Comparison of ENCODE assay signal across 10 mouse cellular contexts in genomic region chr11:40763395-40763794, GRCm38 (mm10). TPM values are rescaled to one million over a fixed set of nuclear protein-coding genes. Genes with fewer than 3 reads are reported as not detected.
DNase-seq lines count a peak whose midpoint lies in the region; ATAC-seq and TF ChIP-seq lines count a peak whose summit lies in the region.
"Had no signal": no experiment of that assay in that cellular context is flagged by ENCODE, and none has a peak within 500 bp of the region (broad histone marks: within the 10 kb centered on the region; RNA-seq: fewer than 3 reads in every experiment).

No protein-coding gene starts in this region.

- ATAC-seq in megakaryocyte progenitor cell, adult 5-6 weeks (replicated peaks; ENCODE audit: poor library complexity) = peak; percentile 99

- TF ChIP-seq CTCF in ES-Bruce4 (IDR thresholded peaks at IDR 0.05; ENCODE audit: low read depth, low read length) = peak; percentile 31
- peak; percentile 33; the same call in 1 of the 2 replicates for TF ChIP-seq CTCF in cortical plate, adult 2 months (IDR thresholded peaks at IDR 0.05; ENCODE audit: extremely low read depth, insufficient read depth, low read length)

- no peak overlapping the region for H3K27ac ChIP-seq in ES-Bruce4 (ENCODE audit: insufficient read depth, low read length)
- H3K27ac ChIP-seq in cortical plate, adult 2 months (ENCODE audit: insufficient read depth, low read length) = no peak overlapping the region
- H3K27ac ChIP-seq: embryonic facial prominence, embryonic 12.5 days; lung, embryonic 15.5 days had no signal

- no peak for TF ChIP-seq POLR2A in ES-Bruce4 (IDR thresholded peaks at IDR 0.05; ENCODE audit: insufficient read depth, low read length)
- no peak for TF ChIP-seq POLR2A in cortical plate, adult 2 months (IDR thresholded peaks at IDR 0.05; ENCODE audit: extremely low read depth, insufficient read depth, low read length)

- H3K9ac ChIP-seq in ES-Bruce4 (ENCODE audit: low read depth, poor library complexity, severe bottlenecking) = no peak overlapping the region
- H3K9ac ChIP-seq: embryonic facial prominence, embryonic 12.5 days; lung, embryonic 15.5 days had no signal

- no peak overlapping the region for H3K4me3 ChIP-seq in ES-Bruce4 (ENCODE audit: low read depth, low read length)
- H3K4me3 ChIP-seq in cortical plate, adult 2 months (ENCODE audit: insufficient read depth, low read length) = no peak overlapping the region
- H3K4me3 ChIP-seq: embryonic facial prominence, embryonic 12.5 days; lung, embryonic 15.5 days had no signal

- no peaks in the 10 kb centered on the region for H3K36me3 ChIP-seq in ES-Bruce4 (ENCODE audit: control insufficient read depth, insufficient read depth, low read length, poor library complexity, severe bottlenecking)
- H3K36me3 ChIP-seq: embryonic facial prominence, embryonic 12.5 days; lung, embryonic 15.5 days had no signal

- H3K4me1 ChIP-seq in ES-Bruce4 (ENCODE audit: control insufficient read depth, insufficient read depth, low read length) = no peaks in the 10 kb centered on the region
- H3K4me1 ChIP-seq in cortical plate, adult 2 months (ENCODE audit: control insufficient read depth, insufficient read depth, low read length) = no peaks in the 10 kb centered on the region
- H3K4me1 ChIP-seq: embryonic facial prominence, embryonic 12.5 days; lung, embryonic 15.5 days had no signal

- DNase-seq in kidney, adult 8-10 months = peak; percentile 9 to 15
- DNase-seq in kidney, adult 11 months = no peak
- DNase-seq in spleen, adult 18-20 months = no peak
- no peak for DNase-seq in layer of hippocampus, adult 9-11 months
- DNase-seq in right cerebral cortex, postnatal 10 days (ENCODE audit: low spot score in 2 of 2) = no peak

- H3K27me3 ChIP-seq in ES-Bruce4 (ENCODE audit: control insufficient read depth, insufficient read depth, low read length, poor library complexity, severe bottlenecking) = no peaks in the 10 kb centered on the region
- H3K27me3 ChIP-seq: embryonic facial prominence, embryonic 12.5 days; lung, embryonic 15.5 days had no signal

- no peaks in the 10 kb centered on the region for H3K9me3 ChIP-seq in ES-Bruce4 (replicated peaks; ENCODE audit: control insufficient read depth, insufficient read depth, low read length, poor library complexity, severe bottlenecking)
- H3K9me3 ChIP-seq: embryonic facial prominence, embryonic 12.5 days; lung, embryonic 15.5 days had no signal

- TF ChIP-seq EP300 in ES-Bruce4 (IDR thresholded peaks at IDR 0.05; ENCODE audit: insufficient read depth, low read depth, low read length) = no peak

RNA-seq across cellular contexts. Expression of gene Ccng1, which starts 8.3 kb away (rescaled TPM):
- 316 and 327 TPM in 2 replicates for polyA plus RNA-seq in ES-Bruce4 (2011; ENCODE audit: insufficient read depth, insufficient read length, low read depth, missing spikeins)
- polyA plus RNA-seq in cortical plate, adult 2 months (2012; rRNA removed) = 43.5 and 46.8 TPM in 2 replicates
- 81.6 and 91.3 TPM in 2 replicates for total RNA-seq in megakaryocyte progenitor cell, adult 5-6 weeks (2015)
- total RNA-seq in megakaryocyte progenitor cell, adult 5-6 weeks (2017) = 53.9 and 61.4 TPM in 2 replicates

RNA-seq across cellular contexts. Expression of gene Nudcd2, which starts 29.9 kb away (rescaled TPM):
- 194 and 199 TPM in 2 replicates for polyA plus RNA-seq in ES-Bruce4 (2011; ENCODE audit: insufficient read depth, insufficient read length, low read depth, missing spikeins)
- polyA plus RNA-seq in cortical plate, adult 2 months (2012; rRNA removed) = 24.0 and 26.4 TPM in 2 replicates
- total RNA-seq in megakaryocyte progenitor cell, adult 5-6 weeks (2015) = 122 and 135 TPM in 2 replicates
- 201 and 209 TPM in 2 replicates for total RNA-seq in megakaryocyte progenitor cell, adult 5-6 weeks (2017)

RNA-seq across cellular contexts. Expression of gene Hmmr, which starts 30.2 kb away (rescaled TPM):
- polyA plus RNA-seq in ES-Bruce4 (2011; ENCODE audit: insufficient read depth, insufficient read length, low read depth, missing spikeins) = 166 and 182 TPM in 2 replicates
- 0.68 and 0.75 TPM in 2 replicates for polyA plus RNA-seq in cortical plate, adult 2 months (2012; rRNA removed)
- total RNA-seq in megakaryocyte progenitor cell, adult 5-6 weeks (2015) = 76.6 and 78.8 TPM in 2 replicates
- 83.6 and 88.2 TPM in 2 replicates for total RNA-seq in megakaryocyte progenitor cell, adult 5-6 weeks (2017)

Comparison
In these comparisons a context has a peak if more than half of its experiments do, and no peak if none do; other contexts are left out.
1. DNase-seq: peak in kidney, adult 8-10 months (2 of 2); none in kidney, adult 11 months (single experiment), spleen, adult 18-20 months (0 of 2), layer of hippocampus, adult 9-11 months (single experiment) and right cerebral cortex, postnatal 10 days (0 of 2).
2. RNA of gene Hmmr, which starts 30.2 kb away (polyA plus RNA-seq): 166 to 182 TPM in ES-Bruce4; 0.68 to 0.75 TPM in cortical plate, adult 2 months; every median in the first group is over 10 times any median in the second.